Mouse (Mus musculus) lung, postnatal 0 days (tissue): ENCODE data around the gene Syne2. TPM values are rescaled to one million over a fixed set of nuclear protein-coding genes. Genes with fewer than 3 reads are reported as not detected.
"Not testable (repeated sequence)": the region's sequence is repeated elsewhere in the genome, so short reads cannot be mapped to it uniquely, and the experiment has no call there.

Experiments
- ATAC-seq: fragments of 200-750 bp; cut with Nextera tagmentation; 2 replicates; pipeline ENCODE4 v1.8.0; 2017; ENCODE audit warnings: moderate library complexity
- DNase-seq: peaks from one replicate; pipeline ENCODE4 v3.0.0-alpha.2; 2016; ENCODE audit warnings: low spot score
- H3K27ac ChIP-seq: fragments of 300-500 bp; sonication (generic); 2 replicates; pipeline ENCODE4 v1.5.1; 2014; ENCODE audit warnings: antibody characterized with exemption, mild to moderate bottlenecking, low read length, mixed read lengths
- H3K27me3 ChIP-seq: fragments of 300-500 bp; sonication (generic); replicated peaks from 2 replicates; pipeline ENCODE4 v1.6.1; 2014; ENCODE audit warnings: low read length, mixed read lengths; ENCODE audit not compliant: insufficient read depth
- H3K36me3 ChIP-seq: fragments of 300-500 bp; sonication (generic); 2 replicates; pipeline ENCODE4 v1.6.1; 2014; ENCODE audit warnings: low read length, mixed read lengths; ENCODE audit not compliant: insufficient read depth
- H3K4me1 ChIP-seq: fragments of 300-500 bp; sonication (generic); 2 replicates; pipeline ENCODE4 v1.6.1; 2014; ENCODE audit warnings: antibody characterized with exemption, low read depth, low read length, mixed read lengths; ENCODE audit not compliant: insufficient read depth
- H3K4me2 ChIP-seq: fragments of 300-500 bp; sonication (generic); replicated peaks from 2 replicates; pipeline ENCODE4 v1.6.1; 2014; ENCODE audit warnings: low read depth, mild to moderate bottlenecking, low read length, moderate library complexity, mixed read lengths
- H3K4me3 ChIP-seq: fragments of 300-500 bp; sonication (generic); 2 replicates; pipeline ENCODE4 v1.5.1; 2014; ENCODE audit warnings: low read depth, low read length
- H3K9ac ChIP-seq: fragments of 300-500 bp; sonication (generic); replicated peaks from 2 replicates; pipeline ENCODE4 v1.6.1; 2014; ENCODE audit warnings: low read depth, mild to moderate bottlenecking
- H3K9me3 ChIP-seq: fragments of 300-500 bp; sonication (generic); 2 replicates; pipeline ENCODE4 v1.6.1; 2016; ENCODE audit warnings: low read length, mixed read lengths
- CTCF ChIP-seq: IDR thresholded peaks from 2 replicates; pipeline ENCODE4 v1.5.1; 2016; ENCODE audit warnings: antibody characterized with exemption, mild to moderate bottlenecking
- EP300 ChIP-seq: IDR thresholded peaks from 2 replicates; pipeline ENCODE4 v1.6.1; 2016; ENCODE audit warnings: antibody characterized with exemption, mild to moderate bottlenecking, control low read depth
- WGBS: fragments of 180-500 bp; shearing (Covaris S2); extraction: QIAGEN DNeasy Blood & Tissue Kit; methylation state at CpG from one replicate; pipeline ENCODE4 v1.1.7; 2014; 5-methylcytosine and 5-hydroxymethylcytosine counted together
- polyA plus RNA-seq: library from polyadenylated mRNA; unstranded; fragments of >200 nt; fragmentation: Nextera tagmentation; extraction: Ambion mirVana; gene quantifications from 2 replicates; pipeline ENCODE4 v1.2.1, GENCODE M21; 2015

Syne2 gene
- polyA plus RNA-seq, 1 experiment from 2014 or later: 41.8 TPM

- H3K27me3 ChIP-seq, H3K4me1 ChIP-seq, H3K27ac ChIP-seq, ATAC-seq, H3K4me3 ChIP-seq, H3K9me3 ChIP-seq, H3K4me2 ChIP-seq, H3K9ac ChIP-seq, H3K36me3 ChIP-seq: not testable (repeated sequence)
- 0% methylated on average over 2 of the region's 2 CpGs for WGBS
- DNase-seq: peak; percentile 76
- peak; percentile 62 for TF ChIP-seq CTCF
These were observed 31.3 kb upstream of the Syne2 start for GRCm38 (mm10) chr12:75786681-75787080.

GRCm38 (mm10) chr12:75789451-75789850, 28.5 kb upstream of the Syne2 start:
- 55% methylated on average over 4 of the region's 4 CpGs for WGBS
- H3K27me3 ChIP-seq: no peaks in the 10 kb centered on the region

GRCm38 (mm10) chr12:75794527-75794926, 23.4 kb upstream of the Syne2 start:
- no peak for ATAC-seq
- 45% methylated on average over 4 of the region's 4 CpGs for WGBS
- Histone ChIP-seq H3K36me3 (no peaks in the 10 kb centered on the region), H3K4me2 (no peak overlapping the region), H3K4me1 (no peaks in the 10 kb centered on the region), H3K4me3 (no peak overlapping the region), H3K9me3 (no peaks in the 10 kb centered on the region), H3K27me3 (no peaks in the 10 kb centered on the region), H3K9ac (no peak overlapping the region), H3K27ac (no peak overlapping the region)
- TF ChIP-seq CTCF (no peak), EP300 (no peak)
- DNase-seq: no peak

More at GRCm38 (mm10) chr12:75789451-75789850, 28.5 kb upstream of the Syne2 start:
- no peaks in the 10 kb centered on the region for H3K9me3 ChIP-seq
- H3K4me1 ChIP-seq: no peaks in the 10 kb centered on the region
- ATAC-seq: no peak
- TF ChIP-seq CTCF: no peak
- no peak for TF ChIP-seq EP300
- H3K36me3 ChIP-seq: no peaks in the 10 kb centered on the region
- DNase-seq: no peak
- no peak overlapping the region for H3K9ac ChIP-seq
- no peak overlapping the region for H3K27ac ChIP-seq
- no peak overlapping the region for H3K4me3 ChIP-seq
- H3K4me2 ChIP-seq: no peak overlapping the region

DNA sequence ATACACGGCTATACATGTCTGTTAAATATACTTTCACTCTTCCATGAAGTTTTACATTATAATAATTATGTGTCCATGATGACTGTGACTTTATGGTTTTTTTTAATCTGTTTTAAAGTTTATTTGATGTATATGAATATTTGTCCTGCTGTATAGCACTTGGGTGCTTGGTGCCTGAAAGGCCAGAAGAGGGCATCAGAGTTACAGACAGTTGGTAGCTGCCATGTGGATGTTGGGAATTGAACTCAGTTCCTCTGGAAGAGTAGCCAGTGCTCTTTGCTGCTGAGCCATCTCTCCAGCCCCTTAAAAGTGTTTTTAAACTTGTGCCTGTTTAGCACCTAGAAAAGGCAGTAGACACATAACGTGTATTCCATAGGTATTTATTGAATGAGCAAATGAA, 21.4 kb upstream of the Syne2 start:
- no peaks in the 10 kb centered on the region for H3K4me1 ChIP-seq
- WGBS: 54% methylated on average over 2 of the region's 2 CpGs
- DNase-seq: peak; percentile 46
- no peak overlapping the region for H3K4me2 ChIP-seq
- H3K36me3 ChIP-seq: no peaks in the 10 kb centered on the region
- H3K4me3 ChIP-seq: no peak overlapping the region
- no peak for ATAC-seq
- H3K27me3 ChIP-seq: no peaks in the 10 kb centered on the region
- TF ChIP-seq CTCF: peak; percentile 80
- no peak for TF ChIP-seq EP300
- no peaks in the 10 kb centered on the region for H3K9me3 ChIP-seq
- H3K27ac ChIP-seq: no peak overlapping the region
- H3K9ac ChIP-seq: no peak overlapping the region

DNA sequence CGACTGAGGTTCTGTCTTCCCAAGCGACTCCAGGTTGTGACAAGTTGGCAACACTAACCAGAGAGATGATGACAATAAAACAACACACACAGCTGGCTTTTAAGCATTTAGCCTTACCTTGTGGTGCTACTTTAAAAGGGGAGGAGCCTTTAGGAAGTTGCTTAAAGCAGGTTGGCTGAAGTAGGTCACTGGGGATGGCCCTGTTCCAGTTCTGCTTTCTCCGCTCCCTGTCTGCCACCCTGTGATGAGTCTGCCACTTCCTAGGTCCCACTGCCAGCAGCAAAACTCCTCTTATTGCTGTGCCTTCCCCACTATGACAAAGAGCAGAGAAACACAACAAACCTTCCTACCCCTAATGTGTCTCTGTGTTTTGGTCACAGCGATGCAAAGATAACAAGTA, 11.7 kb upstream of the Syne2 start:
- Histone ChIP-seq H3K4me1 (no peaks in the 10 kb centered on the region), H3K27ac (no peak overlapping the region), H3K9me3 (no peaks in the 10 kb centered on the region), H3K36me3 (no peaks in the 10 kb centered on the region), H3K4me2 (no peak overlapping the region), H3K27me3 (no peaks in the 10 kb centered on the region), H3K4me3 (no peak overlapping the region), H3K9ac (no peak overlapping the region)
- 79% methylated on average over 4 of the region's 4 CpGs for WGBS
- ATAC-seq (no peak), DNase-seq (no peak)
- TF ChIP-seq EP300 (no peak), CTCF (no peak)

- TF ChIP-seq EP300 (no peak), CTCF (no peak)
- no peaks in the 10 kb centered on the region for H3K9me3 ChIP-seq
- DNase-seq (no peak), ATAC-seq (no peak)
- no peaks in the 10 kb centered on the region for H3K27me3 ChIP-seq
- H3K4me1 ChIP-seq: no peaks in the 10 kb centered on the region
- H3K4me3 ChIP-seq: no peak overlapping the region
- H3K27ac ChIP-seq: no peak overlapping the region
- H3K4me2 ChIP-seq: no peak overlapping the region
- H3K36me3 ChIP-seq: no peaks in the 10 kb centered on the region
- H3K9ac ChIP-seq: no peak overlapping the region
- 91% methylated on average over 2 of the region's 2 CpGs for WGBS
These were observed 4.2 kb upstream of the Syne2 start for GRCm38 (mm10) chr12:75813766-75814165.

GRCm38 (mm10) chr12:75814551-75814950, 3.4 kb upstream of the Syne2 start:
- WGBS: 40% methylated on average over 6 of the region's 6 CpGs
- DNase-seq (no peak), ATAC-seq (no peak)

More at GRCm38 (mm10) chr12:75814551-75814950, 3.4 kb upstream of the Syne2 start:
- H3K4me3 ChIP-seq: no peak overlapping the region
- TF ChIP-seq CTCF (no peak), EP300 (no peak)
- no peak overlapping the region for H3K4me2 ChIP-seq
- H3K9ac ChIP-seq: no peak overlapping the region
- no peaks in the 10 kb centered on the region for H3K27me3 ChIP-seq
- no peaks in the 10 kb centered on the region for H3K9me3 ChIP-seq
- H3K36me3 ChIP-seq: no peaks in the 10 kb centered on the region
- peaks cover 5% of the 10 kb centered on the region; the same call in 1 of the 2 replicates for H3K4me1 ChIP-seq
- H3K27ac ChIP-seq: no peak overlapping the region
